ENCODE assay signal across 9 mouse cellular contexts in the genomic region with DNA sequence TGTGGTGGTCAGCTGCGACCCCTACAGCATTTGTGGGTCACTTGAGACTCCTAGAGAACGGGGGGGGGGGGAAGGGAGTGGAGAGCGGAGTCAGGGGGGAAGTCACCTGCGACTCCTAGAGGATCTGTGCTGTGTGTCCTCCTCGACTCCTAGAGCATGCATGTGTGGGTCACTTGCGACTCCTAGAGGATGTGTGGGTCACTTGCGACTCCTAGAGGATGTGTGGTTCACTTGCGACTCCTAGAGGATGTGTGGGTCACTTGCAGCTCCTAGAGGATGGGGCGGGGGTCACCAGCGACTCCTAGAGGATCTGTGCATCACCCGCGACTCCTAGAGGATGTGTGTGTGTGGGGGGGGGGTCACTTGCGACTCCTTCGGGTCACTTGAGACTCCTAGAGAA. TPM values are rescaled to one million over a fixed set of nuclear protein-coding genes. Genes with fewer than 3 reads are reported as not detected.
DNase-seq lines count a peak whose midpoint lies in the region; ATAC-seq and TF ChIP-seq lines count a peak whose summit lies in the region.
"Had no signal": no experiment of that assay in that cellular context is flagged by ENCODE, and none has a peak within 500 bp of the region (broad histone marks: within the 10 kb centered on the region; RNA-seq: fewer than 3 reads in every experiment).

No protein-coding gene starts in this region.

- H3K27ac ChIP-seq in lung, embryonic 16.5 days (ENCODE audit: low read length) = no peak overlapping the region
- no peak overlapping the region for H3K27ac ChIP-seq in stomach, postnatal 0 days (replicated peaks)

- peaks cover under 1% of the 10 kb centered on the region; the same call in 1 of the 2 replicates for H3K4me1 ChIP-seq in lung, embryonic 16.5 days (replicated peaks; ENCODE audit: control insufficient read depth, insufficient read depth, low read length)
- no peaks in the 10 kb centered on the region for H3K4me1 ChIP-seq in stomach, postnatal 0 days (replicated peaks; ENCODE audit: control insufficient read depth, insufficient read depth)

- H3K9me3 ChIP-seq in lung, embryonic 16.5 days (ENCODE audit: control insufficient read depth, low read length) = no peaks in the 10 kb centered on the region
- no peaks in the 10 kb centered on the region for H3K9me3 ChIP-seq in stomach, postnatal 0 days (ENCODE audit: control insufficient read depth, low read length)

- peak; percentile 92 for TF ChIP-seq CTCF in stomach, postnatal 0 days (IDR thresholded peaks at IDR 0.05; ENCODE audit: low read depth)

- H3K36me3 ChIP-seq in lung, embryonic 16.5 days (ENCODE audit: control insufficient read depth, insufficient read depth, low read length) = no peaks in the 10 kb centered on the region
- H3K36me3 ChIP-seq in stomach, postnatal 0 days (ENCODE audit: control insufficient read depth, insufficient read depth, low read length) = no peaks in the 10 kb centered on the region

- peak; percentile 46; the same call in 1 of the 2 replicates for ATAC-seq in lung, embryonic 16.5 days (ENCODE audit: low read depth)
- ATAC-seq in stomach, postnatal 0 days (ENCODE audit: low FRiP score, low TSS enrichment) = peak; percentile 78

- no peak overlapping the region for H3K9ac ChIP-seq in lung, embryonic 16.5 days (ENCODE audit: low read length)
- no peak overlapping the region for H3K9ac ChIP-seq in stomach, postnatal 0 days (ENCODE audit: low read length)

- 60% methylated on average over 14 of the region's 14 CpGs for WGBS in lung, embryonic 16.5 days
- 63% methylated on average over 11 of the region's 14 CpGs for WGBS in stomach, postnatal 0 days

- H3K4me3 ChIP-seq in lung, embryonic 16.5 days (ENCODE audit: low read length) = no peak overlapping the region
- H3K4me3 ChIP-seq in stomach, postnatal 0 days (ENCODE audit: low read depth, low read length) = no peak overlapping the region

- no peak for TF ChIP-seq EP300 in stomach, postnatal 0 days (optimal IDR thresholded peaks at IDR 0.05)

- no peak overlapping the region for H3K4me2 ChIP-seq in lung, embryonic 16.5 days (ENCODE audit: low read depth, low read length)
- no peak overlapping the region for H3K4me2 ChIP-seq in stomach, postnatal 0 days (replicated peaks; ENCODE audit: low read depth)

- DNase-seq in adrenal gland, adult 2 months = peak; percentile 33
- no peak for DNase-seq in adrenal gland, postnatal 25 days
- DNase-seq in ovary, postnatal 36 days (ENCODE audit: low spot score) = peak; percentile 43
- no peak for DNase-seq in ovary, postnatal 14 days (ENCODE audit: low spot score)
- peak; percentile 20 for DNase-seq in embryo, embryonic 11.5 days (ENCODE audit: low read depth, low spot score)
- DNase-seq in induced T-regulatory cell, adult 2 months (ENCODE audit: low read depth) = peak; percentile 70
- peak; percentile 65 for DNase-seq in stomach, postnatal 0 days (ENCODE audit: low spot score)

- H3K27me3 ChIP-seq in lung, embryonic 16.5 days (ENCODE audit: control insufficient read depth, insufficient read depth, low read depth, low read length) = no peaks in the 10 kb centered on the region
- no peaks in the 10 kb centered on the region for H3K27me3 ChIP-seq in stomach, postnatal 0 days (ENCODE audit: control insufficient read depth, insufficient read depth, low read length)

RNA-seq across cellular contexts. Expression of a gene that starts 2.0 kb away (rescaled TPM):
- total RNA-seq in adrenal gland, adult 2 months (2021) = not detected
- not detected in 2 replicates for polyA plus RNA-seq in adrenal gland, adult 2 months (2012; rRNA removed)
- not detected in 2 replicates for total RNA-seq in adrenal gland, postnatal 25 days (2021)
- 0.24 TPM in 1 of 2 replicates, not detected in the other for polyA plus RNA-seq in lung, embryonic 16.5 days (2015; fragmentation: Nextera tagmentation; extraction: Ambion mirVana)
- polyA plus RNA-seq in stomach, postnatal 0 days (2015; fragmentation: Nextera tagmentation; extraction: Ambion mirVana) = 0.10 TPM in 1 of 2 replicates, not detected in the other
- total RNA-seq: layer of hippocampus, adult 18-20 months had no signal

RNA-seq across cellular contexts. Expression of a gene that starts 11.3 kb away (rescaled TPM):
- 10 to 100 TPM; 16.7 to 17.0 TPM for total RNA-seq in adrenal gland, adult 2 months (2021)
- 10.5 and 12.7 TPM in 2 replicates for polyA plus RNA-seq in adrenal gland, adult 2 months (2012; rRNA removed)
- total RNA-seq in adrenal gland, postnatal 25 days (2021) = 12.4 and 16.6 TPM in 2 replicates
- 19.0 and 22.5 TPM in 2 replicates for polyA plus RNA-seq in lung, embryonic 16.5 days (2015; fragmentation: Nextera tagmentation; extraction: Ambion mirVana)
- polyA plus RNA-seq in stomach, postnatal 0 days (2015; fragmentation: Nextera tagmentation; extraction: Ambion mirVana) = 4.5 and 5.0 TPM in 2 replicates

RNA-seq across cellular contexts. Expression of a gene that starts 44.1 kb away (rescaled TPM):
- total RNA-seq in adrenal gland, adult 2 months (2021) = 1 to 10 TPM; 7.9 to 8.2 TPM
- 6.6 and 6.7 TPM in 2 replicates for polyA plus RNA-seq in adrenal gland, adult 2 months (2012; rRNA removed)
- 8.5 and 11.4 TPM in 2 replicates for total RNA-seq in adrenal gland, postnatal 25 days (2021)
- 21.6 and 22.8 TPM in 2 replicates for polyA plus RNA-seq in lung, embryonic 16.5 days (2015; fragmentation: Nextera tagmentation; extraction: Ambion mirVana)
- polyA plus RNA-seq in stomach, postnatal 0 days (2015; fragmentation: Nextera tagmentation; extraction: Ambion mirVana) = 5.8 and 5.9 TPM in 2 replicates

RNA-seq across cellular contexts. Expression of a gene that starts 59.0 kb away (rescaled TPM):
- total RNA-seq in adrenal gland, adult 2 months (2021) = 10 to 100 TPM; 15.5 to 25.7 TPM
- 28.4 and 31.5 TPM in 2 replicates for polyA plus RNA-seq in adrenal gland, adult 2 months (2012; rRNA removed)
- 10.5 and 18.9 TPM in 2 replicates for total RNA-seq in adrenal gland, postnatal 25 days (2021)
- polyA plus RNA-seq in lung, embryonic 16.5 days (2015; fragmentation: Nextera tagmentation; extraction: Ambion mirVana) = 4.7 and 7.0 TPM in 2 replicates
- 7.8 and 8.3 TPM in 2 replicates for polyA plus RNA-seq in stomach, postnatal 0 days (2015; fragmentation: Nextera tagmentation; extraction: Ambion mirVana)

Comparison
In these comparisons a context has a peak if more than half of its experiments do, and no peak if none do; other contexts are left out.
1. DNase-seq: peak in adrenal gland, adult 2 months (single experiment), ovary, postnatal 36 days (single experiment), embryo, embryonic 11.5 days (single experiment), induced T-regulatory cell, adult 2 months (single experiment) and stomach, postnatal 0 days (single experiment); none in adrenal gland, postnatal 25 days (single experiment) and ovary, postnatal 14 days (single experiment).